Mouse (Mus musculus) G1E (cell line): Measurements from ENCODE around the gene Wwc2.

Source experiments
- CTCF ChIP-seq: IDR thresholded peaks from 2 replicates; pipeline ENCODE4 v1.5.1; 2012; ENCODE audit warnings: low read depth, low read length, inconsistent platforms, mixed read lengths
- GATA1 ChIP-seq: IDR thresholded peaks from 2 replicates; pipeline ENCODE4 v1.6.1; 2012; ENCODE audit warnings: borderline replicate concordance, low read length, inconsistent platforms, mixed read lengths

- TF ChIP-seq CTCF, result no peak
- TF ChIP-seq GATA1, result no peak
These were observed 206.3 kb downstream of the Wwc2 start for GRCm38 (mm10) chr8:47784436-47784835.
